Mouse (Mus musculus) embryo, embryonic 9.5 days (tissue): Measurements from ENCODE around the gene Efna4.
A peak's percentile ranks its signal among the peaks of the same experiment; 100 is the strongest.

Source experiments
- DNase-seq: peaks from one replicate; pipeline ENCODE4 v3.0.0-alpha.2; 2017; ENCODE audit errors: extremely low spot score

Gene Efna4

DNA sequence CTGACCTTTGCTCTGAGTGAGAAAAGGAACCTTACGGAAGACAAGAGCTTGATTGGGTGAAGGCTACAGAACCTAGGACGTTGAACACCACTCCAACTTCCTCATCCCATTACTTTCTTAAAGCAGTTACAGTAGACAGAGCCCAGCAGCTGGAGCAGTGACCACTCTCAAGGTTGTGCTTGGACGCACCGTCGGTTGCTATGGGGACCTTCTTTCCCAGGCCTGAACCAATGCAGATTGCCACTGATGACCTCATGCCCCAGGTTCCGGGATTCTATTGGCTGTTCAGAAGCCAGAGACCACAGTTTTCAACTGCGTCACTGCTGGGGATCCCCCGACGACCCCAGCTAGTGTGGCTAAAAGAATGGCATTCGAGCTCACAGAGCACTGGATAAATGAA, 6.9 kb downstream of the Efna4 start:
- DNase-seq, result peak; percentile 36

DNA sequence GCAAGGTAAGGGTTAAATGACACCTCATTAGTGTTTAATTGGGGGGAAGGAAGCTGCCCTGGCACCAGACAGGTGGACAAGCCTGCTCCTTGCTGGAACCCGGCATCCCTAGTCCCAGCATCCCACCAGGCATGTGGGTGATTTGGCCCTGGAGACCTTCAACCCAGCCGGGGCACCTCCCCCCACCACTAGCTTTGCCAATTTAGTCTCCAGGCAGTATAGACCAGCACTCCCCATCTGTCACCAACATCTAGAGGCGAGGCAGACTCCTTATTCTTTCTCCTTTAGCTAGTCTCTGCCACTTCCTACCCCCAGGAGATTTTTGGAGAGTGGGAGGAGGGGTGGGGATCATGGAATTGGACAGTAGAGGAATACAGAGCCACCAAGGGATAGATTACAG, 7.5 kb downstream of the Efna4 start:
- DNase-seq, result no peak

DNA sequence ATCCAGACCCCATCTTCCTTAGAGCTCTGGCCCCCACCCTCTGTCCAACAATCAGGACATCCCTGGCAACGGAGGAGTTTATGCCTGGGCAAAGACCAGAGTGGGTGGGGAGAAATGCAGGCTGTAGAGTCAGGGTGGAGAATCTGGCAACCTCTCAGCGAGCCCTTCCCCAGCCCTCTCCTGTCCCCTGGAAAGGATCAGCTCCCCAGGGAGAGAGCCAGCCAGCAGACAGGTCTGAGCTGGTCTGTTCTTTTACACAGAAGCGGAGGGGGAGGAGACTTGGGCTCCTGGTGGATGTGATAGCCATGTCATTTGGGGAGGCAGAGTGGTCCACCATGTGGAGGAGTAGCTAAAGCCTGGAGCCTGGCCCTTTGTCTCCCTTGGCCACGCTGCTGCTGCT, 9.2 kb downstream of the Efna4 start:
- DNase-seq, result peak; percentile 28

DNA sequence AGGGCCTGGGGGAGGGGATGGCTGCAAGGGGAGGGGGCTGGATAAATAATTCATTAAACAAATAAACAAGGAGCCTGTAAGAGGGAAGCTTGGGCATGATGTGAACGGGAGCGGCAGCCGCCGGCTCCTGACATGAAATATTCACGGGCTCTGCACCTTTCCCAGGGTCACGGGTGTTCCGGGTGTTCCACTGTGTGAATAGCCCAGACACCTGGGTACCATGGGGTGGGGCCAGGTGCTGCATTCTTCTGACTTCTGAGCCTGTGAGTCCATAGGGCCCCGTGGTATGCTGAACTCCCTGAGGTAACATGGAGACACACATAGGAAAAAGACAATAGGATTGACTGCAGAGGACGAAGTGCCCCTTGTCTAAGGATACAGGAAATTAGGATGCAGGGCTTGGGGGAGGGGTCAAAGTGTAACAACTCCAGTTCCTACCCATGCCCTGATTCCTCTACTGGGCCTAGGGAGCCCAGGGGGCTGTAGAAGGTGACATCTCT, 10.4 kb downstream of the Efna4 start:
- DNase-seq, result no peak

DNA sequence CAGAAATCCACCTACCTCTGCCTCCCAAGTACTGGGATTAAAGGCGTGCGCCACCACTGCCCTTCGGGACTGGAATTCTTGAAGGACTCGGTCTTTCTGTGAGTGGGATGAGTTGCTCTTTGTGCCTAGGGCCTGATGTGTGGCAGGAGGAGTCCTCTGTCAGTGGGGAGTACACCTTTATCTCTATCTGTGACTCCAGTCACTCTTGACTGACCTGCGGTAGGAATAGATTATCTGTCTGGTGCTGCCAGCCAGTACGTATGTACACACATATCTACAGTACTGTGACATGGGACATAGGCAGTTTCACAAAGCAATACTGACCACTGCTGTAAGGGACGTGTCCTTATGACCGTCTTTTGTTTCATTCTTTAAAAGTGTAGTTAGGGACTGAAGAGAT, 11.9 kb downstream of the Efna4 start:
- no peak for DNase-seq

DNA sequence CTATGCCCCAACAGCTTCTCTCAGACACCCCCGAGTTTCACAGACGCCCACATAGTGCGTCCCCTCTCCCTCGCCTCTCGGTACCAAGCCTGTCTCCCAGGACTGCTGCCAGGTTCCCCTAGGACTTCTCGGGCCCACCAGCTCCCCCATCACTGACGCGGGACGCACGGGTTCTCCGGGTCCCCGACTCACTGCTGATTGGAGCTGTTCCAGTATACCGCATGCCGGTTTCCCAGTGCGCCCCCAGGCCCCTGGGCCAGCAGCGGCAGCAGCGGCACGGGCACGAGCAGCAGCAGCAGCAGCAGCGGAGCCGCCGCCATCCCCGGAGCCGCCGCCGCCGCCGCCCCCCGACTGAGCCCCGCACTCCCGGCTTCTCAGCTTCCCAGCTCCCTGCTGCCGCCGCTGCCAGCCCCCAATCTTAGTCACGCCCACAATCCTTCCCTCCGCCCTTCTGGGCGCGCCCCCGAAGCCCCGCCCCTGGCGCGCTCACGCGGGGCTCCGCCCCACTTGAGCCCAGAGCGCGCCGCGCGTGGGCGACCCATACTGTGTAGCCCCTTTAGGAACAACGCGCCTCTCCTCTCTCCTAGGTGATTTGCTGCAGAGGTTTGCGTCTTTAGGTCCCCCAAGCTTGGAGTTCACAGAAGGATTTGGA, 15.2 kb downstream of the Efna4 start, which contains the start of gene Efna3:
Gene Efna3, minus strand, starts transcription at position 452 of the 652 bp plus-strand sequence.
- peak; percentile 85 for DNase-seq

DNA sequence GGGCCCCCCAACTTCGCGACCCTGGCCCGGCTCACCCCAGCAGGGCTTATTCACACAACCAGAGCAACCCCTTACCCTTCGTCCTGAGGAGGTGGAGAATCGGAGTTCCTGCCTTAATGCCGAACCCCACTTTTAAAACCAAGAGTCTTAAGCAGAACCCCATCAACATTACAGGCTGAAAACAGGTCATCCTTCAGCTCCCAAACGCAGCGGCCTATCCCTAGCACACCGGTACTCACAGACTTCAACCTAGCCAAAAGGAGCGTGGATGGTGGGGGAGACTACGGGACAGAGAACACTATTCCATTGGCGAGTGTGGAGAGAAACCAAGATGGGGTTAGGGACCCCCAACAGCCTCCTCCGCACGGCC, 15.7 kb downstream of the Efna4 start:
- no peak for DNase-seq

DNA sequence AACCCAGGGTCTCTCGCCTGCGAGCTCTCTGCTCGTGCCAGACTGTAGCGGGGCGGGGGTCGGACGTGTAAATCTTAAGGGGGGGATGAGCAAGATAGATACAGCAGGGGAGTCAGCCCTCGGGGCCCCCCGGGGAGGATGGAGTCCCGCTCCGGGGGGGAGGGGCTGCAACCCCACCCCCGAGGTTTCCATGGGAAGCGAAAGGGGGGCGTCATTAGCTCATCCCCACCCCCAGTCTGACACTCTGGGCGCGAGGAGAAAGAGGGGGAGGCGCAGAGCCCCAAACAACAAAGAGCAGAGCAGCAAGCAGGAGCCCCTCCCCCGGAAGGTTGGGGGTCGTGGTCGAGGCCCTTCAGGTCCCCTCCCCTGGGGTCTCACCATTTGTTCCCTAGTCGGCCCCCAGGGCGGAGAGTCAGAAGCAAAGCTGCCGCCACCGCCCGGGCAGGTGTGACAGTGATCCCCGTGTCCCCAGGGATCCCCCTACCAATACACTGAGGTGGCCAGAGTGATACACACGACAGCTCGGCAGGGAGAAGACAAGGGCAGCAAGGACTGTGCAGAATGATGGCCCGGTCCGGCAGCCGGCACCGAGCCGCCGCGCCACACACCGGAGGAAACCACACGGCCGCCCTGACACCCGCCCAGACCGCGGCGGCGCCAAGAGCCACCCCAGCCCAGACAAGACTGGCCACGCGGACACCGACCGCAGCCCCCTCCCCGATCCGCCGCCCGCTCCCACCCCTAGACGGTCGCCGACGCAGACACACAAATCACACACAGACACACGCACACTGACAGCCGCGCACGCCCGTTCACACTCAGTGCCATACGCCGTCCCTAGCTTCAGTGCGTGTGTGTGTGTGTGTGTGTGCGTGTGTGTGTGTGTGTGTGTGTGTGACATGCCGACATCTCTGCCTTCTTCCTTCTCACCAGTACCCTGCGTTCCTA, 16.4 kb downstream of the Efna4 start:
- DNase-seq, result peak; percentile 46

DNA sequence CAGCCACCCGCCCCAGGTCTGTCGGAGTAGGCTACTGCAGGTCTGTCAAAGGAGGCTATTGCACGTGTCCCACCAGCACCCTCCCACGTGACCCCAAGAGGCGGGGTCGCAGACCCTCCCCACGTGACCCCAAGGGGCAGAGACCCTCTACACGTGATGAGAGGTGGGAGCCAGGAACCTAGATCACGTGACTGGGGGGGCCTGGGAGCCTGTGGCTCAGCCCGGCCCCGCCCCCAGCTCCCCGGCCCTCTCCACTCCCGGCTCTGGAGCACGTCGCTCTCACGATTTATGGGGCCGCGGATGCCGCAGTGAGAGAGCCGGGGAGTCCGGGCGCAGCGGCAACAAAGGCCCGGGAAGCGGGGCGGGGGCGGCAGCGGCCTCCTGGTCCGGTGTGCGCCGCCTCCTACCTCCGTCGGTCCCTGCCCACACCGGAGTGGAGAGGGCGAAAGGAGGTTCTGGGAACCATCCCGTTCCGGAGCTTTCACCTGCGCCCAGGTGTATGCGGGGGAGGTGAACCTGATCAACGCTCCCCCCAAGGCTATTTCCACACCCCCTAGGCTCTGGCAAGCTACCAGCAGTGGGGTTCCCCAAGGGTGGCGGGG, 17.1 kb downstream of the Efna4 start:
- peak; percentile 82 for DNase-seq

DNA sequence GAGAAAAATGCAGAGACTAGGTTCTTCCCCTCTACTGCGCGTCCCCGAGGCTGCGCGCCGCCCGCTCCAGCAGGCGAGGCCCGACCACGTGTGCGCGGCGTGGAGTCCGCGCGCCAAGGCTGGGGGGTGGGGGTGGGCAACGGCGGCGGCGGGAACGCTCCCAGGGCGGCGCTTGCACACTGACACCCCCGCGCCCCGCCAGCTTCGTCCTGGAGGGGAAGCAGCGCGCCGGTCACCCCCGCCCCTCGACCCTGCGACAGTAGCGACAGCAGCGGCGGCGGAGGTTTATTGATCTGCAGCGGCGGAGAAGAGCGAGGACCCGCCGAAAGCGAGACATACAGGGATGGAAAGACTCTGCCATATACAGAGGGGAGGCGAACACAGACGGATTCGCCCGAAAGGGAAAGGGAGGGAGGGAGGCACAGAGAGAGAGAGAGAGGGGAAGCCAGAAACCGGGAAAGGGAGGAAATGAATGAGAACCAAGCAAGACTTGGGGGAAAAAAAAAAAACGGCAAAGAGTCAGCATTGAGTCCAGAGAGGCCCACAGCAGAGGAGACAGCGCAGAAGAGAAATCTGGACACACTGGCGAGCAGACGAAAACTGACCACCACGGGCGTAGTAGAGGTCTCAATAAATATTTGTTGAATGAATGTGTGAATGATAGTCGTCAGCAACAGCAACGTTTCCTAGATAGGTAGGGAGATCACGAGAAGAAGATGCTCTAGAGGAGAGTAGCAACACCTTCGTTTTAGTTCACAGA, 18.1 kb downstream of the Efna4 start:
- peak; percentile 59 for DNase-seq

DNA sequence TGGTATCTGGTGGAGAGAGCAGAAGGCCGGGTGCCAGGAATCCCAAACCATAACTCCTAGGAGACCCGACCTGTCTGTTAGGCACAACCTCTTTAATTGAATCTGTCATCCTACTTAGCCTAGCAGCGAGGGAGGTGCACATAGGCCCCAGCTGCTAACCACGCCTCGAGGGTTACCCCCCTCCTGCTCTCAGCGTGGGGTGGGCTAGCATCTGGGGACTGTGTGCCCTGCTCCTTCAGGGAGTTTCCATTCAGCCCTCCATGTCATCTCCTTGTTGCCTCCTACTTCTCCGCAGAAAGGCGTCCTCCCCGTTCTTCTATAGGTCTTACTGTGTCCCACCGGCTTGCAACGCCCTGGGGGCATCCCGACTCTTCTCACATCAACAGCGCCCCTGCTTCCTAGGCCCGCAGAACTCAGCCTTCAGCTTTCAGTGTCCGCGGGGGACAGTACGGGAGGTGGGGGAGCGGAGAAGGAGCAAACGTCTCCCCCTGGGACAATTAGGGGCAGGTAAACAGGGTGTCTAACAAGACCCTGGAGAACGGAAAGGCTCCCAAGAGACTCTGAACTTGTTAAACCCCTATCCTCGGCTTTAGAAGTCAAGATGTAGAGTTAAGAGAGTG, 18.7 kb downstream of the Efna4 start:
- DNase-seq, result peak; percentile 36

DNA sequence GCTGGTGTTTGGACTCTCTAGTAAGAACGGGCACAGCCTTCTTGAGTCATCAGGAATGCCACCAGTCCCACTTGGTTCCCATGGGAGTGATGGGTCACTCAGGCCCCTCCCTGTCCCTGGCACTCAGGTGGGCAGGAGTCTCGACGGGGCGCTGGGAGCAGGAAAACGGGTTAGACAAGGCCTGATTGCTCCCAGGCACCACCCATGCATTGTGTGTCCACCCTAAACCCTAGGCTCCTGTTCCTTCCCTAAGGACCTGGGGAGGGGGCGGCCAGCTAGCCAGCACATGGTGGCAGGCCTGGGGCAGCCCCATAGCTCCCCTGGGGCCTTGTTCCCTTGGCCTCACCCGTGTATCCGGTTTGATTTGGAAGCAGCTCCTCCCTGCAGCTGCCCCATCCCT, 19.5 kb downstream of the Efna4 start:
- DNase-seq, result no peak

DNA sequence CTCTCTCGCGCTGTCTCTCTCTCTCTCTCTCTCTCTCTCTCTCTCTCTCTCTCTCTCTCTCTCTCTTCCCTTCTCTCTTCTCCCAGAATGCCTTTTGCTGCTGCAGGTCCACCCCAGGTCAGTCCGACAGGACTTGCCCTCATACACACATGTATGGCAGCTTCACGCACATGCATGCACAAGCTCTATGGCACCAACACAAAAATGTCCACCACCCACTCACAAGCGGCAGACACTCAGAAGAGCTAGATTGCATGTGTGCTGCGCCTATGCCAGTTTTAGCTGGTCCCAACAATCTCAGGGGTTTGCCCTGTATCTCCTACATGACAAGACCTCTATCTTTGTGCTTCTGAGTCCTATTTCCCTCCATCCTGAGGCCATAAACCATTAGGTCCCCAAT, 20.6 kb downstream of the Efna4 start:
- DNase-seq, result no peak

DNA sequence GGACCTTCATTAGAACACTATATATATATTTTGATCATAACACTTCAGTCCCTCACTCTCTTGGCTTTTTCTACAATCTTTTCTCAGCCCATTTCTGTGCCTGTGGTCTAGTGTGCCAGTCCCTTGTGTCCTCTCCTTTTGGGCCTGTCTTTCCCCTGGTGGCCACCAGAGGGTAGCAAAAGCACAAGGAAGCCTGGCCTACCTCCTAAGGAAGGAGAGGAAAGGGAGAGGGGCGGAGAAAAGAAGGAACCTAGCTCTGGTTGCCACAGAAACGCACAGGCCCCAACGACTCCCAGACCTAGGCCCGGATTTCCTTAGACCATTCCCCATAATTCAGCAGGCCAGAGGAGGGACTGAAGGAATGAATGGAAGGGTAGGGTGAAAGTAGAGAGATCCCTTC, 21.0 kb downstream of the Efna4 start:
- DNase-seq, result peak; percentile 87

DNA sequence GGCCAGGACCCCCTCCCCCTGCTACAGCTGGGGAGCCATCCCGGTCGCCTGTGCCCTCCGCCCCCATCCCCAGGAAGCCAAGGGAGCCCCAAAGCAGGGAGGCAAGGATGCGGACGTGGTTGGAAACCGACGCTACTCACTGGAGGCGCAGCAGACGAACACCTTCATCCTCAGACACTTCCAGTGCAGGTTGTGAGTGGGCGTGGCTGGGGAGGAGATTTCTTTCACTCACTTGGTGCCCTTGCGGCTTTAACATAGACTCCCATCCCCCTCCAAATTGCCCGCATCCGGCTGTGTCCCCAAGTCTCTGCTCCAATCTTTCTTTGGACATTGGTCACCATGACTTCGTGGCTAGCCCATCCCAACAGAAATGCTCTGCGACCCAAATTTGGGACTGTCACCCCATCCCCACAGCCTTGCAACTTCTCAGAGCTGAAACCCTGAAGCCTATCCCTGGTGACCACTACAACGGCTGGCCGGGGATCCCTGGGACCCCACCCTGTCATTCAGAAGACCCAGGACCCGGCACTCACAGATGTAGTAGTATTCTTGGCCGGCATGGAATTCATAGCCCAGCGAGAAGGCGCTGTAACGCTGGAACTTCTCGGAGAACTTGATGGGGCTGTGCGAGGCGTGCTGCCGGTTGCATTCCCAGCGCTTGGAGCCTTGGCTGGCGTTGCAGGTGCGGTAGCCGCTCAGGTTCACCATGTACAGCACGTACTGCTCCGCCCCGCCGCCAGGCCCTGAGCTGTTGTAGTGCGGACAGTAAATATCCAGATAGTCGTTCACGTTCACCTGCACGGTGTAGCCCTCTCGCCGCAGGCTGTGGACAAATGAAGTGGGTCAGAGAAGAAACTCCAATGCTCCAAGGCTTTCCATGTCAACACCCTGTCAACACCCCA, 21.6 kb downstream of the Efna4 start:
- DNase-seq, result peak; percentile 25

DNA sequence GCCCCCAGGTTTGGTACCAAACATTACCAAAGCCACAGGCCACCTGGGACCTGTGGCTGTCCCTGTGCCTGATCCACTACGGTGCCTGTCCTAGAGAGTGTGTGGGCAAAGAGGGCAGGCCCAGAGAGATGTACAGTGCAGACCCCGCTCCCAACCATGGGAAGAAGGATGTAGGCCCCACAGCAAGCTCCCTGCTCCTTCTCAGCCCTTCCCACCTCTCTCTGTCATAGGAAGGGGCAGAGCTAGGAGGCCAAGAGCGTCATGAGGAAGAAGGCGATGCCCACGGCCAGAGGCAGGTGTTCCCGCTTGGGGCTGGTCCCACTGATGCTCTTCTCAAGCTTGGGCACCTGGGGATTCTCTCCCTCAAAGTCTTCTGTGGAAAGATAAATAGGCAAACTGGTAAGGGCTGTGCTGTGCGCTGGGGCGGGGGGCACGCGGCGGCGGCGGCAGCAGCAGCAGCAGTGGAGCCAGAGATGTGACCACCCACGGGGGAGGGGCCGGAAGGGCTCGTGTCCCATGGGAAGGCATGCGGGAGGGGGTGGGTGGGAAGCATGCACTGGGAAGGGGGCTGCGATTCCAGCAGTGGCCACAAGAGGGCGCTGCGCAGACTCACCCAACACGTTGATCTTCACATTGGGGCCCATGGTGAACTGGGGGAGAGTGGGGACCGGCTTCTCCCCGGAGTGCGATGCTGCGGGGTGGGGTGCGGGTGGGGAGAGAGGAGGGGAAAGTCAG, 22.5 kb downstream of the Efna4 start:
- peak; percentile 91 for DNase-seq

DNA sequence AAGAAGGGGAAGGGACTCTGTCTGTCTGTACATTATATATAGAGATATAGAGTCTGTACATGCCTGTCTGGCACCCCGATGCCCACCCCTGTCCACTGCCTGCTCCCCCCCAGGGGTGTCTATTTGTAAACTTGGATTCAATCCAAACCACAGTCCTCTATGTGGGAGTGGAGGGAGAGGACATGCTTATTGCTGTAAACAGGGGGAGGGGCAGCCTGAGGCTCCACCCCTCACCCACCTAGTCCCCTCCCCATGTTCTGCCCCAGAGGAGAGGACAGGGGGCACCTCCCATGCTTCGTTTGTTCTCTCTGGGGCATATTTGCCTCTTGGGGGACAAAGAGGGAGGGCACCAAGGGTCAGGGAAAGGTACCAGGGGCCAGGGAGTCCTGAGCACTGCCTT, 23.0 kb downstream of the Efna4 start:
- peak; percentile 17 for DNase-seq

DNA sequence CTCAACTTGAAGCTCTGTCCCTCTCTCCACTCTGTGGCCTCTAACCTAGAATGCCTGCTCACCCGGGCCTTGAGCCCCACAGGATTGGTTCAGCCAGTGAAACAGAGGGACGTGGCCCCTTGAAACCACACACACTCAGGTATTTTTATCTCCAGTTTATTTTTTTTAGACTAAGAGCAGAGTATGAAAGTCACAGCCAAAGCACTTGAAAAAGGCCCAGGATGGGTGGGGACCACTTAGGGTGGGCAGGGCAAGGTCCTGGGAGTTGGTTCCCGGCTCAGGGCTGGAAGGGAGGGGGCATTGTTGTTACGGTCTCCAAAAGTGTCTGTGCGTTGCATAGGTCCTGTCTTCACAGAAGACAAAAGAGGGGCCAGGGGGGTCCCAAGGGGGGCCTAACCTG, 23.5 kb downstream of the Efna4 start:
- DNase-seq, result no peak

DNA sequence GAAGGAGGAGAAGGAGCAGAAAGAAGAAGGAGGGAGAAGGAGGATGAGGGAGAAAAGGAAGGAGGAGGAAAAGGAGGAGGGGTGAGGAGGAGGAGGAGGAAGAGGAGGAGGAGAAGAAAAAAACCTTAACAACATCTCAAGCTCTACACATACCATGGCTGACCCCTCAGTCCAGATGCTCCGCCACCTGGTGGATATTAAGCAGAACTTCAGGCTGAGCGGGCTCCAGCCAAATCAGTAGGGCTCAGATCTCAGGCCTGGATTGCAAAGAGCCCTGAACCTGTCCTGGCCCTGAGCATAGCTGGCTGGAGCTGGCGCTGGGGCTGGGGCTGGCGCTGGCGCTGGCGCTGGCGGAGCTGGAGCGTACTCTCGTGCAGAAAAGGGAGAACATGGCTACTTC, 29.7 kb downstream of the Efna4 start:
- peak; percentile 83 for DNase-seq
